Mouse (Mus musculus): ENCODE measurements around the gene Ramac. TPM values are rescaled to one million over a fixed set of nuclear protein-coding genes. Genes with fewer than 3 reads are reported as not detected.

Gene Ramac
- 117 and 118 TPM in 2 replicates for polyA plus RNA-seq (2015; fragmentation: Nextera tagmentation; extraction: Ambion mirVana)

GRCm38 (mm10) chr7:81762180-81763109 lies at the start of gene Ramac:
Gene Ramac (plus strand): TSS chr7:81762925.
- 0% methylated on average over 54 of the region's 56 CpGs for WGBS
- TF ChIP-seq CTCF (IDR thresholded peaks at IDR 0.05; ENCODE audit: low read depth): peak; percentile 49
- no peaks in the 10 kb centered on the region for H3K36me3 ChIP-seq (ENCODE audit: control insufficient read depth, insufficient read depth)
- H3K9ac ChIP-seq (ENCODE audit: low read depth, low read length): peak within 1 kb of the TSS; percentile 86
- peak; percentile 96 for ATAC-seq
- H3K4me1 ChIP-seq (replicated peaks; ENCODE audit: control insufficient read depth, insufficient read depth, low read length): no peaks in the 10 kb centered on the region; the same call in 1 of the 2 replicates
- H3K4me2 ChIP-seq (replicated peaks; ENCODE audit: low read depth): peak within 1 kb of the TSS; percentile 92
- no peaks in the 10 kb centered on the region for H3K9me3 ChIP-seq (ENCODE audit: control insufficient read depth)
- H3K27me3 ChIP-seq (replicated peaks; ENCODE audit: control insufficient read depth, insufficient read depth, low read length): no peaks in the 10 kb centered on the region
- H3K27ac ChIP-seq (ENCODE audit: low read depth, low read length): peak within 1 kb of the TSS; percentile 86
- H3K4me3 ChIP-seq (ENCODE audit: low read depth, low read length): peak within 1 kb of the TSS; percentile 96

GRCm38 (mm10) chr7:81718657-81719056 lies 44.1 kb upstream of the Ramac start:
- Histone ChIP-seq H3K27me3 (replicated peaks; ENCODE audit: control insufficient read depth, insufficient read depth, low read length) (0 out of 2 replicates have a peak, but pooled peaks cover 5% of the 10 kb centered on the region), H3K4me1 (replicated peaks; ENCODE audit: control insufficient read depth, insufficient read depth, low read length) (no peaks in the 10 kb centered on the region), H3K4me3 (ENCODE audit: low read depth, low read length) (no peak overlapping the region), H3K9me3 (ENCODE audit: control insufficient read depth) (no peaks in the 10 kb centered on the region), H3K36me3 (ENCODE audit: control insufficient read depth, insufficient read depth) (no peaks in the 10 kb centered on the region), H3K9ac (ENCODE audit: low read depth, low read length) (no peak overlapping the region), H3K27ac (ENCODE audit: low read depth, low read length) (no peak overlapping the region), H3K4me2 (replicated peaks; ENCODE audit: low read depth) (no peak overlapping the region)
- TF ChIP-seq CTCF (IDR thresholded peaks at IDR 0.05; ENCODE audit: low read depth): no peak
- no peak for ATAC-seq
- WGBS: 70% methylated on average over 1 of the region's 1 CpGs

- H3K9me3 ChIP-seq (ENCODE audit: control insufficient read depth): no peaks in the 10 kb centered on the region
- no peak overlapping the region for H3K27ac ChIP-seq (ENCODE audit: low read depth, low read length)
- no peak overlapping the region for H3K9ac ChIP-seq (ENCODE audit: low read depth, low read length)
- H3K36me3 ChIP-seq (ENCODE audit: control insufficient read depth, insufficient read depth): no peaks in the 10 kb centered on the region
- H3K4me3 ChIP-seq (ENCODE audit: low read depth, low read length): no peak overlapping the region
- no peak overlapping the region for H3K4me2 ChIP-seq (replicated peaks; ENCODE audit: low read depth)
- 0 out of 2 replicates have a peak, but pooled peaks cover 5% of the 10 kb centered on the region for H3K27me3 ChIP-seq (replicated peaks; ENCODE audit: control insufficient read depth, insufficient read depth, low read length)
- WGBS: 85% methylated on average over 1 of the region's 1 CpGs
- TF ChIP-seq CTCF (IDR thresholded peaks at IDR 0.05; ENCODE audit: low read depth): no peak
- ATAC-seq: no peak
- no peaks in the 10 kb centered on the region for H3K4me1 ChIP-seq (replicated peaks; ENCODE audit: control insufficient read depth, insufficient read depth, low read length)
Observed at GRCm38 (mm10) chr7:81719216-81719661, 43.5 kb upstream of the Ramac start.

GRCm38 (mm10) chr7:81721271-81721670 lies 41.5 kb upstream of the Ramac start:
- Histone ChIP-seq H3K4me3 (ENCODE audit: low read depth, low read length) (no peak overlapping the region), H3K36me3 (ENCODE audit: control insufficient read depth, insufficient read depth) (no peaks in the 10 kb centered on the region)

GRCm38 (mm10) chr7:81723851-81724250 lies 38.9 kb upstream of the Ramac start:
- TF ChIP-seq CTCF (IDR thresholded peaks at IDR 0.05; ENCODE audit: low read depth): no peak
- Histone ChIP-seq H3K4me1 (replicated peaks; ENCODE audit: control insufficient read depth, insufficient read depth, low read length) (no peaks in the 10 kb centered on the region), H3K9me3 (ENCODE audit: control insufficient read depth) (no peaks in the 10 kb centered on the region), H3K9ac (ENCODE audit: low read depth, low read length) (no peak overlapping the region), H3K27ac (ENCODE audit: low read depth, low read length) (no peak overlapping the region), H3K27me3 (replicated peaks; ENCODE audit: control insufficient read depth, insufficient read depth, low read length) (no peaks in the 10 kb centered on the region), H3K4me2 (replicated peaks; ENCODE audit: low read depth) (no peak overlapping the region), H3K4me3 (ENCODE audit: low read depth, low read length) (no peak overlapping the region), H3K36me3 (ENCODE audit: control insufficient read depth, insufficient read depth) (no peaks in the 10 kb centered on the region)
- 88% methylated on average over 10 of the region's 10 CpGs for WGBS
- no peak for ATAC-seq

More at GRCm38 (mm10) chr7:81721271-81721670, 41.5 kb upstream of the Ramac start:
- H3K9me3 ChIP-seq (ENCODE audit: control insufficient read depth): no peaks in the 10 kb centered on the region
- H3K27ac ChIP-seq (ENCODE audit: low read depth, low read length): no peak overlapping the region
- ATAC-seq: no peak
- WGBS: 67% methylated on average over 5 of the region's 5 CpGs
- H3K9ac ChIP-seq (ENCODE audit: low read depth, low read length): no peak overlapping the region
- H3K4me1 ChIP-seq (replicated peaks; ENCODE audit: control insufficient read depth, insufficient read depth, low read length): no peaks in the 10 kb centered on the region
- H3K27me3 ChIP-seq (replicated peaks; ENCODE audit: control insufficient read depth, insufficient read depth, low read length): 0 out of 2 replicates have a peak, but pooled peaks cover 5% of the 10 kb centered on the region
- H3K4me2 ChIP-seq (replicated peaks; ENCODE audit: low read depth): no peak overlapping the region
- no peak for TF ChIP-seq CTCF (IDR thresholded peaks at IDR 0.05; ENCODE audit: low read depth)

- Histone ChIP-seq H3K27ac (ENCODE audit: low read depth, low read length) (no peak overlapping the region), H3K9ac (ENCODE audit: low read depth, low read length) (no peak overlapping the region), H3K27me3 (replicated peaks; ENCODE audit: control insufficient read depth, insufficient read depth, low read length) (no peaks in the 10 kb centered on the region), H3K4me3 (ENCODE audit: low read depth, low read length) (no peak overlapping the region), H3K36me3 (ENCODE audit: control insufficient read depth, insufficient read depth) (no peaks in the 10 kb centered on the region), H3K4me2 (replicated peaks; ENCODE audit: low read depth) (no peak overlapping the region), H3K9me3 (ENCODE audit: control insufficient read depth) (no peaks in the 10 kb centered on the region), H3K4me1 (replicated peaks; ENCODE audit: control insufficient read depth, insufficient read depth, low read length) (no peaks in the 10 kb centered on the region)
- no peak for ATAC-seq
- 43% methylated on average over 18 of the region's 18 CpGs for WGBS
- no peak for TF ChIP-seq CTCF (IDR thresholded peaks at IDR 0.05; ENCODE audit: low read depth)
Observed at GRCm38 (mm10) chr7:81725986-81726727, 36.6 kb upstream of the Ramac start.

Data from intestine, postnatal 0 days (tissue).